Mouse (Mus musculus) kidney, embryonic 16.5 days (tissue): Measurements from ENCODE around the gene Acly. TPM values are rescaled to one million over a fixed set of nuclear protein-coding genes. Genes with fewer than 3 reads are reported as not detected.
A peak's percentile ranks its signal among the peaks of the same experiment; 100 is the strongest.

Source experiments
- ATAC-seq: fragments of 200-750 bp; cut with Nextera tagmentation; 2 replicates; pipeline ENCODE4 v1.8.0; 2017; ENCODE audit warnings: moderate TSS enrichment; ENCODE audit not compliant: low FRiP score, low TSS enrichment
- H3K27ac ChIP-seq: fragments of 300-500 bp; sonication (generic); 2 replicates; pipeline ENCODE4 v1.5.1; 2014; ENCODE audit warnings: low read length
- H3K27me3 ChIP-seq: fragments of 300-500 bp; sonication (generic); 2 replicates; pipeline ENCODE4 v1.6.1; 2014; ENCODE audit warnings: low read length, control low read depth, mixed read lengths; ENCODE audit not compliant: insufficient read depth
- H3K36me3 ChIP-seq: fragments of 300-500 bp; sonication (generic); 2 replicates; pipeline ENCODE4 v1.6.1; 2014; ENCODE audit warnings: low read length, control low read depth, mixed read lengths; ENCODE audit not compliant: insufficient read depth
- H3K4me1 ChIP-seq: fragments of 300-500 bp; sonication (generic); 2 replicates; pipeline ENCODE4 v1.6.1; 2014; ENCODE audit warnings: low read length, control low read depth, mixed read lengths; ENCODE audit not compliant: insufficient read depth
- H3K4me2 ChIP-seq: fragments of 300-500 bp; sonication (generic); replicated peaks from 2 replicates; pipeline ENCODE4 v1.6.1; 2014; ENCODE audit warnings: low read depth, low read length
- H3K4me3 ChIP-seq: fragments of 300-500 bp; sonication (generic); 2 replicates; pipeline ENCODE4 v1.5.1; 2014; ENCODE audit warnings: mild to moderate bottlenecking, low read length
- H3K9ac ChIP-seq: fragments of 300-500 bp; sonication (generic); replicated peaks from 2 replicates; pipeline ENCODE4 v1.6.1; 2014; ENCODE audit warnings: low read length
- H3K9me3 ChIP-seq: fragments of 300-500 bp; sonication (generic); 2 replicates; pipeline ENCODE4 v1.6.1; 2016; ENCODE audit warnings: low read length, control low read depth
- WGBS: fragments of 180-500 bp; shearing (Covaris S2); extraction: QIAGEN DNeasy Blood & Tissue Kit; methylation state at CpG from one replicate; pipeline ENCODE4 v1.1.7; 2014; 5-methylcytosine and 5-hydroxymethylcytosine counted together
- polyA plus RNA-seq: library from polyadenylated mRNA; unstranded; fragments of >200 nt; fragmentation: Nextera tagmentation; extraction: Ambion mirVana; gene quantifications from 2 replicates; pipeline ENCODE4 v1.2.1, GENCODE M21; 2015

The Acly gene
- polyA plus RNA-seq, 1 experiment from 2014 or later = 173 TPM

- no peak overlapping the region for H3K9ac ChIP-seq
- no peak overlapping the region for H3K27ac ChIP-seq
- peaks cover 6% of the 10 kb centered on the region; the same call in 1 of the 2 replicates for H3K27me3 ChIP-seq
- no peaks in the 10 kb centered on the region for H3K9me3 ChIP-seq
- no peak overlapping the region for H3K4me3 ChIP-seq
- WGBS = 29% methylated on average over 9 of the region's 9 CpGs
- H3K4me1 ChIP-seq = peaks cover 11% of the 10 kb centered on the region
- no peaks in the 10 kb centered on the region for H3K36me3 ChIP-seq
- ATAC-seq = no peak
- no peak overlapping the region for H3K4me2 ChIP-seq
These were observed 40.0 kb upstream of the Acly start for GRCm38 (mm10) chr11:100567815-100568245.

GRCm38 (mm10) chr11:100567229-100567628, 39.4 kb upstream of the Acly start:
- Histone ChIP-seq H3K9me3 (no peaks in the 10 kb centered on the region), H3K36me3 (no peaks in the 10 kb centered on the region), H3K27me3 (peaks cover 6% of the 10 kb centered on the region; the same call in 1 of the 2 replicates), H3K4me1 (peaks cover 11% of the 10 kb centered on the region), H3K27ac (no peak overlapping the region), H3K4me3 (no peak overlapping the region), H3K9ac (no peak overlapping the region), H3K4me2 (no peak overlapping the region)
- 67% methylated on average over 5 of the region's 5 CpGs for WGBS
- no peak for ATAC-seq

DNA sequence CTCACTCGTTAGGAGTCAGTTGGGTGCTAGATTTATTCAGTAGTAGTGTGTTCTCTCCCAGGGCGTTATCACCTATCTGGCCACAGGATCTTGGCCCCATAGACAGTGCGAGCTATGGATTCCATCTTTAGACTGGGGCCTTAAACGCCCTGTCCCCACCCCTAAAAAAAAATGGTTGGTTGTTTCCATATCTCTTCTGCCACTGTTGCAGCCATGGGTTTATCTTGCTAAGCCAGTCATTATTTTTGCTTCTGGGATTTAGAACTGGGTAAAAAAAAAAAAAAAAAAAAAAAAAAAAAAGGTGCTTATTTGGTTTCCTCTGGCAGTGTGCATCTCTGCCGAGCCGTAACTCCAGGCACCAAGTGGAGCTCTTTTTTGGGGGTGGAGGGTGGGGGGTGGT, 36.9 kb upstream of the Acly start:
- 90% methylated on average over 6 of the region's 6 CpGs for WGBS

DNA sequence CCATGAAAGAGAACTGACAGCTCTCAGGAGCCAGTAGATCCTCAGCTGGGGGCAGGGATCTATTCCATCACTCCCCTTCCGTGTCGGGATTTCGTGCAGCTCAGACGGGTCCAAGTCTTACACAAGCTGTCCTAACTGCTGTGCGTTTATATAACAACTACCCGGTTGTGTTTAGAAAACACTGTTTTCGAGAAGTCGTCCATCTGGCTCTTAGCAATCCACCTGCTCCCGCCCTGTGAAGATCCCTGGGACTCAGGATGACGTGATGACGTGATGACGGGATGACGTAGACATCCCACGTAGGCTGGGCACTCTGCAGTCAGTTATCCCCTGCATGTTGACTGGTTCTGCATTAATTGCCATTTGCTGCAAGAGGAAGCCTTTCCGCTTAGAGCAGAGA, 36.5 kb upstream of the Acly start:
- no peaks in the 10 kb centered on the region for H3K9me3 ChIP-seq
- no peaks in the 10 kb centered on the region for H3K36me3 ChIP-seq
- H3K9ac ChIP-seq = no peak overlapping the region
- 77% methylated on average over 15 of the region's 15 CpGs for WGBS
- H3K27ac ChIP-seq = no peak overlapping the region
- H3K4me2 ChIP-seq = no peak overlapping the region
- ATAC-seq = no peak
- no peaks in the 10 kb centered on the region for H3K27me3 ChIP-seq
- no peak overlapping the region for H3K4me3 ChIP-seq
- no peaks in the 10 kb centered on the region for H3K4me1 ChIP-seq

More for the DNA sequence above, 36.9 kb upstream of the Acly start:
- H3K9me3 ChIP-seq = no peaks in the 10 kb centered on the region
- no peak overlapping the region for H3K9ac ChIP-seq
- ATAC-seq = no peak
- no peak overlapping the region for H3K4me3 ChIP-seq
- H3K27ac ChIP-seq = no peak overlapping the region
- H3K4me1 ChIP-seq = no peaks in the 10 kb centered on the region
- H3K27me3 ChIP-seq = no peaks in the 10 kb centered on the region
- no peaks in the 10 kb centered on the region for H3K36me3 ChIP-seq
- no peak overlapping the region for H3K4me2 ChIP-seq

- WGBS = 55% methylated on average over 5 of the region's 5 CpGs
- H3K4me3 ChIP-seq = no peak overlapping the region
- no peak overlapping the region for H3K27ac ChIP-seq
- H3K27me3 ChIP-seq = no peaks in the 10 kb centered on the region
- no peaks in the 10 kb centered on the region for H3K4me1 ChIP-seq
- no peak overlapping the region for H3K9ac ChIP-seq
- no peak overlapping the region for H3K4me2 ChIP-seq
- ATAC-seq = no peak
- H3K36me3 ChIP-seq = no peaks in the 10 kb centered on the region
- H3K9me3 ChIP-seq = no peaks in the 10 kb centered on the region
These were observed 33.9 kb upstream of the Acly start for GRCm38 (mm10) chr11:100561748-100562147.

DNA sequence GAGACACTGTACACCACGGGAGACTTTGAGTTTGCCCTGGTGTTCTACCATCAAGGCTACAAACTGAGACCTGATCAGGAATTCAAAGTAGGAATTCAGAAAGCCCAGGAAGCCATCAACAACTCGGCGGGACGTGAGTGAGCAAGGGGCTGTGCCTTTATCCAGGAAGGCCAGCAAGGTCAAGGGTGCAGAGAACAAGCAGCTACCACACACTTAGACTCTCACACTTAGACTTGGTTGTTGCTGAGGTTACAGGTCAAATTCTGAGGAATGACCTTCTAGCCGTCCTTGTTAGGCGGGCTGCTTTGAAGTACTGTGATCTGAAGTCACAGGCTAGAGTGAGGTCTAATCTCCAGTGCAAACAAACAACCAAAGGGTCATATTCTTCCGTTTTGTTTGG, 31.7 kb upstream of the Acly start:
- Histone ChIP-seq H3K36me3 (no peaks in the 10 kb centered on the region), H3K4me2 (no peak overlapping the region), H3K4me3 (no peak overlapping the region), H3K27ac (no peak overlapping the region), H3K27me3 (no peaks in the 10 kb centered on the region), H3K9me3 (no peaks in the 10 kb centered on the region), H3K9ac (no peak overlapping the region), H3K4me1 (no peaks in the 10 kb centered on the region)
- 48% methylated on average over 7 of the region's 7 CpGs for WGBS
- no peak for ATAC-seq

GRCm38 (mm10) chr11:100557563-100557962, 29.8 kb upstream of the Acly start:
- 62% methylated on average over 3 of the region's 3 CpGs for WGBS
- no peaks in the 10 kb centered on the region for H3K4me1 ChIP-seq
- no peak overlapping the region for H3K27ac ChIP-seq
- no peaks in the 10 kb centered on the region for H3K9me3 ChIP-seq
- H3K4me3 ChIP-seq = no peak overlapping the region
- ATAC-seq = no peak
- no peak overlapping the region for H3K9ac ChIP-seq
- H3K36me3 ChIP-seq = no peaks in the 10 kb centered on the region
- H3K27me3 ChIP-seq = no peaks in the 10 kb centered on the region
- H3K4me2 ChIP-seq = no peak overlapping the region

DNA sequence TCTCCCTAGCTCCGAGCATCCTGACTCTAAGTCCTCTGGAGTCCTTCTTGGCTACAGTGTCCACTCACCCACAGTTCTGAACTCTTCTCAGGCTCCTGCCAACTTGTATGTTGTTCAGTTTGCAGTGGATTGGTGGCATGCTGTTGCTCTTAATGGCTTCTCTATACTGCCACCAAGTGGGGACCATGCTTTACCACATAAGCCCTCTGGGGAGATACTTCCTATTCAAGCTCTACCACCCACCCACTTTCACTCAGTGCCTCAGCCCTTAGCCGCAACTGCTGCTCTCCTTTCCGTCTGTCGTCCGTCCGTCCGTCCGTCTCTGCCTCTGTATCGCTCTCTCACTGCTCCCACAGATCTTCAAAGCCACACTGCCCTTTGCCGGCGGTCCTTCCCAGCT, 27.8 kb upstream of the Acly start:
- Histone ChIP-seq H3K4me1 (no peaks in the 10 kb centered on the region), H3K9me3 (no peaks in the 10 kb centered on the region), H3K27ac (no peak overlapping the region), H3K36me3 (no peaks in the 10 kb centered on the region), H3K4me2 (peak overlapping the region; percentile 44; the same call in 1 of the 2 replicates), H3K27me3 (no peaks in the 10 kb centered on the region), H3K9ac (peak overlapping the region; percentile 56), H3K4me3 (peak overlapping the region; percentile 26)
- peak; percentile 85 for ATAC-seq
- 23% methylated on average over 11 of the region's 11 CpGs for WGBS

GRCm38 (mm10) chr11:100552842-100553241, 25.0 kb upstream of the Acly start:
- Histone ChIP-seq H3K9ac (no peak overlapping the region), H3K36me3 (no peaks in the 10 kb centered on the region), H3K9me3 (no peaks in the 10 kb centered on the region), H3K4me3 (no peak overlapping the region), H3K4me1 (no peaks in the 10 kb centered on the region), H3K4me2 (no peak overlapping the region), H3K27me3 (no peaks in the 10 kb centered on the region), H3K27ac (no peak overlapping the region)
- 84% methylated on average over 4 of the region's 4 CpGs for WGBS
- no peak for ATAC-seq

DNA sequence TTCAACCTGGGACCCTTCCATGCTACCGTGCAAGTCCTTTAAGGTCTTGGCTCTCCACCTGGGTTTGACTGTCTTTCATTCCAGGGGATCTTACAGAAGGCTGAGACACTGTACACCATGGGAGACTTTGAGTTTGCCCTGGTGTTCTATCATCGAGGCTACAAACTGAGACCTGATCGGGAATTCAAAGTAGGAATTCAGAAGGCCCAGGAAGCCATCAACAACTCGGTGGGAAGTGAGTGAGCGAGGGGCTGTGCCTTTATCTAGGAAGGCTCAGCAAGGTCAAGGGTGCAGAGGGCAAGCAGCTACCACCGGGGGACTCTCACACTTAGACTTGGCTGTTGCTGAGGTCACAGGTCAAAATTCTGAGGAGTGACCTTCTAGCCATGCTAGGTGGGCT, 22.3 kb upstream of the Acly start:
- Histone ChIP-seq H3K27ac (no peak overlapping the region), H3K4me3 (no peak overlapping the region), H3K4me1 (peaks cover 6% of the 10 kb centered on the region; the same call in 1 of the 2 replicates), H3K9ac (no peak overlapping the region), H3K27me3 (no peaks in the 10 kb centered on the region), H3K4me2 (no peak overlapping the region), H3K9me3 (no peaks in the 10 kb centered on the region), H3K36me3 (no peaks in the 10 kb centered on the region)
- 69% methylated on average over 6 of the region's 6 CpGs for WGBS
- no peak for ATAC-seq
